Mouse (Mus musculus) kidney, embryonic 15.5 days (tissue): ENCODE data around the gene Cct3. TPM values are rescaled to one million over a fixed set of nuclear protein-coding genes. Genes with fewer than 3 reads are reported as not detected.
"Not testable (repeated sequence)": the region's sequence is repeated elsewhere in the genome, so short reads cannot be mapped to it uniquely, and the experiment has no call there.

Source experiments
- ATAC-seq: fragments of 200-750 bp; cut with Nextera tagmentation; replicated peaks from 2 replicates; pipeline ENCODE4 v1.8.0; 2017; ENCODE audit warnings: moderate TSS enrichment; ENCODE audit not compliant: low FRiP score
- H3K27ac ChIP-seq: fragments of 300-500 bp; sonication (generic); 2 replicates; pipeline ENCODE4 v1.5.1; 2015; ENCODE audit warnings: mild to moderate bottlenecking, inconsistent platforms
- H3K27me3 ChIP-seq: fragments of 300-500 bp; sonication (generic); 2 replicates; pipeline ENCODE4 v1.6.1; 2015; ENCODE audit warnings: inconsistent platforms
- H3K36me3 ChIP-seq: fragments of 300-500 bp; sonication (generic); 2 replicates; pipeline ENCODE4 v1.6.1; 2015; ENCODE audit warnings: inconsistent platforms
- H3K4me1 ChIP-seq: fragments of 300-500 bp; sonication (generic); 2 replicates; pipeline ENCODE4 v1.6.1; 2015; ENCODE audit warnings: inconsistent platforms
- H3K4me2 ChIP-seq: fragments of 300-500 bp; sonication (generic); 2 replicates; pipeline ENCODE4 v1.6.1; 2015; ENCODE audit warnings: moderate library complexity, mild to moderate bottlenecking, inconsistent platforms
- H3K4me3 ChIP-seq: fragments of 300-500 bp; sonication (generic); replicated peaks from 2 replicates; pipeline ENCODE4 v1.5.1; 2015; ENCODE audit warnings: mild to moderate bottlenecking, inconsistent platforms
- H3K9ac ChIP-seq: fragments of 300-500 bp; sonication (generic); 2 replicates; pipeline ENCODE4 v1.6.1; 2015; ENCODE audit warnings: mild to moderate bottlenecking, inconsistent platforms
- H3K9me3 ChIP-seq: fragments of 300-500 bp; sonication (generic); replicated peaks from 2 replicates; pipeline ENCODE4 v1.6.1; 2016; ENCODE audit warnings: inconsistent platforms
- WGBS: fragments of 180-500 bp; shearing (Covaris S2); methylation state at CpG from one replicate; pipeline ENCODE4 v1.1.7; 2015; ENCODE audit warnings: mixed read lengths; 5-methylcytosine and 5-hydroxymethylcytosine counted together
- polyA plus RNA-seq: library from polyadenylated mRNA; unstranded; fragments of >200 nt; fragmentation: Nextera tagmentation; extraction: Ambion mirVana; gene quantifications from 2 replicates; pipeline ENCODE4 v1.2.1, GENCODE M21; 2015

Cct3 gene
- polyA plus RNA-seq, 1 experiment from 2014 or later, result 587 TPM

- ATAC-seq, result no peak
- H3K4me1 ChIP-seq, result no peaks in the 10 kb centered on the region
- no peaks in the 10 kb centered on the region for H3K27me3 ChIP-seq
- 92% methylated on average over 4 of the region's 4 CpGs for WGBS
- H3K36me3 ChIP-seq, result no peaks in the 10 kb centered on the region
- H3K4me3 ChIP-seq, result no peak overlapping the region
- H3K27ac ChIP-seq, result no peak overlapping the region
- H3K9ac ChIP-seq, result no peak overlapping the region
- no peaks in the 10 kb centered on the region for H3K9me3 ChIP-seq
- no peak overlapping the region for H3K4me2 ChIP-seq
Observed at GRCm38 (mm10) chr3:88274002-88274401, 22.9 kb upstream of the Cct3 start.

GRCm38 (mm10) chr3:88276121-88276520 is 20.8 kb upstream of the Cct3 start:
- no peak overlapping the region for H3K4me2 ChIP-seq
- no peak overlapping the region for H3K27ac ChIP-seq
- H3K36me3 ChIP-seq, result no peaks in the 10 kb centered on the region
- H3K9me3 ChIP-seq, result no peaks in the 10 kb centered on the region
- 65% methylated on average over 2 of the region's 2 CpGs for WGBS
- no peak overlapping the region for H3K9ac ChIP-seq
- H3K4me1 ChIP-seq, result no peaks in the 10 kb centered on the region
- ATAC-seq, result no peak
- no peak overlapping the region for H3K4me3 ChIP-seq
- no peaks in the 10 kb centered on the region for H3K27me3 ChIP-seq

- no peaks in the 10 kb centered on the region for H3K27me3 ChIP-seq
Observed at GRCm38 (mm10) chr3:88276529-88277143, 20.3 kb upstream of the Cct3 start.

GRCm38 (mm10) chr3:88280035-88280434 is 16.9 kb upstream of the Cct3 start:
- no peak for ATAC-seq
- WGBS, result 91% methylated on average over 2 of the region's 2 CpGs
- no peak overlapping the region for H3K4me2 ChIP-seq
- H3K36me3 ChIP-seq, result peaks cover under 1% of the 10 kb centered on the region; the same call in 1 of the 2 replicates
- no peaks in the 10 kb centered on the region for H3K27me3 ChIP-seq
- H3K9ac ChIP-seq, result no peak overlapping the region
- no peaks in the 10 kb centered on the region for H3K9me3 ChIP-seq
- no peak overlapping the region for H3K27ac ChIP-seq
- H3K4me1 ChIP-seq, result no peaks in the 10 kb centered on the region
- H3K4me3 ChIP-seq, result no peak overlapping the region

More at GRCm38 (mm10) chr3:88276529-88277143, 20.3 kb upstream of the Cct3 start:
- no peak overlapping the region for H3K27ac ChIP-seq
- no peaks in the 10 kb centered on the region for H3K9me3 ChIP-seq
- no peak overlapping the region for H3K9ac ChIP-seq
- no peak overlapping the region for H3K4me3 ChIP-seq
- no peaks in the 10 kb centered on the region for H3K36me3 ChIP-seq
- no peak for ATAC-seq
- 37% methylated on average over 7 of the region's 7 CpGs for WGBS
- no peak overlapping the region for H3K4me2 ChIP-seq
- H3K4me1 ChIP-seq, result no peaks in the 10 kb centered on the region

GRCm38 (mm10) chr3:88281141-88281916 is 15.6 kb upstream of the Cct3 start:
- not testable (repeated sequence) for H3K27me3 ChIP-seq, H3K36me3 ChIP-seq, H3K27ac ChIP-seq, H3K9ac ChIP-seq, H3K4me1 ChIP-seq, H3K9me3 ChIP-seq, ATAC-seq, H3K4me2 ChIP-seq, H3K4me3 ChIP-seq
- WGBS, result 76% methylated on average over 11 of the region's 11 CpGs

GRCm38 (mm10) chr3:88284815-88285564 is 11.9 kb upstream of the Cct3 start:
- H3K4me2 ChIP-seq, H3K4me3 ChIP-seq, ATAC-seq, H3K9me3 ChIP-seq, H3K27ac ChIP-seq, H3K9ac ChIP-seq, H3K4me1 ChIP-seq, H3K27me3 ChIP-seq: not testable (repeated sequence)
- H3K36me3 ChIP-seq, result peaks cover 11% of the 10 kb centered on the region; the same call in 1 of the 2 replicates
- 94% methylated on average over 14 of the region's 14 CpGs for WGBS

- not testable (repeated sequence) for H3K4me1 ChIP-seq, H3K27me3 ChIP-seq, H3K9ac ChIP-seq, H3K27ac ChIP-seq, H3K4me3 ChIP-seq, H3K9me3 ChIP-seq, H3K4me2 ChIP-seq, ATAC-seq
- H3K36me3 ChIP-seq, result peaks cover 11% of the 10 kb centered on the region; the same call in 1 of the 2 replicates
- WGBS, result 53% methylated on average over 2 of the region's 2 CpGs
Observed at GRCm38 (mm10) chr3:88285565-88285895, 11.4 kb upstream of the Cct3 start.

- no peak for ATAC-seq
- 96% methylated on average over 4 of the region's 4 CpGs for WGBS
- no peaks in the 10 kb centered on the region for H3K9me3 ChIP-seq
- H3K4me2 ChIP-seq, result no peak within 1 kb of the TSS
- H3K36me3 ChIP-seq, result peaks cover 11% of the 10 kb centered on the region; the same call in 1 of the 2 replicates
- no peak within 1 kb of the TSS for H3K9ac ChIP-seq
- no peaks in the 10 kb centered on the region for H3K4me1 ChIP-seq
- no peak within 1 kb of the TSS for H3K4me3 ChIP-seq
- H3K27me3 ChIP-seq, result no peaks in the 10 kb centered on the region
- no peak within 1 kb of the TSS for H3K27ac ChIP-seq
Observed at GRCm38 (mm10) chr3:88287110-88287509, 9.8 kb upstream of the Cct3 start, which contains the start of gene Gm38392. Gene Gm38392, minus strand, starts transcription at chr3:88287210.

GRCm38 (mm10) chr3:88288133-88288713 is 8.7 kb upstream of the Cct3 start:
- not testable (repeated sequence) for H3K4me3 ChIP-seq, H3K4me2 ChIP-seq, H3K9ac ChIP-seq, ATAC-seq, H3K9me3 ChIP-seq, H3K4me1 ChIP-seq, H3K27ac ChIP-seq, H3K27me3 ChIP-seq
- H3K36me3 ChIP-seq, result peaks cover 11% of the 10 kb centered on the region; the same call in 1 of the 2 replicates
- 87% methylated on average over 10 of the region's 10 CpGs for WGBS

- Histone ChIP-seq H3K27me3 (no peaks in the 10 kb centered on the region), H3K9me3 (no peaks in the 10 kb centered on the region), H3K4me1 (0 out of 2 replicates have a peak, but pooled peaks cover 2% of the 10 kb centered on the region), H3K9ac (no peak overlapping the region), H3K27ac (no peak overlapping the region), H3K36me3 (no peaks in the 10 kb centered on the region; the same call in 1 of the 2 replicates), H3K4me2 (no peak overlapping the region), H3K4me3 (no peak overlapping the region)
- WGBS, result 59% methylated on average over 4 of the region's 4 CpGs
- ATAC-seq, result no peak
Observed at GRCm38 (mm10) chr3:88291970-88292369, 4.9 kb upstream of the Cct3 start.

GRCm38 (mm10) chr3:88295272-88295671 is 1.6 kb upstream of the Cct3 start:
- WGBS, result 31% methylated on average over 1 of the region's 1 CpGs
- not testable (repeated sequence) for H3K9me3 ChIP-seq, H3K27ac ChIP-seq, H3K27me3 ChIP-seq, ATAC-seq, H3K9ac ChIP-seq
- peaks cover 10% of the 10 kb centered on the region for H3K4me1 ChIP-seq
- H3K4me3 ChIP-seq, result peak overlapping the region; percentile 80; the same call in 1 of the 2 replicates
- peaks cover 14% of the 10 kb centered on the region for H3K36me3 ChIP-seq
- H3K4me2 ChIP-seq, result peak overlapping the region; percentile 67; the same call in 1 of the 2 replicates
